Mouse (Mus musculus): ENCODE data around the gene Ropn1.
A peak's percentile ranks its signal among the peaks of the same experiment; 100 is the strongest.
"Not testable (repeated sequence)": the region's sequence is repeated elsewhere in the genome, so short reads cannot be mapped to it uniquely, and the experiment has no call there.

Ropn1 gene

DNA sequence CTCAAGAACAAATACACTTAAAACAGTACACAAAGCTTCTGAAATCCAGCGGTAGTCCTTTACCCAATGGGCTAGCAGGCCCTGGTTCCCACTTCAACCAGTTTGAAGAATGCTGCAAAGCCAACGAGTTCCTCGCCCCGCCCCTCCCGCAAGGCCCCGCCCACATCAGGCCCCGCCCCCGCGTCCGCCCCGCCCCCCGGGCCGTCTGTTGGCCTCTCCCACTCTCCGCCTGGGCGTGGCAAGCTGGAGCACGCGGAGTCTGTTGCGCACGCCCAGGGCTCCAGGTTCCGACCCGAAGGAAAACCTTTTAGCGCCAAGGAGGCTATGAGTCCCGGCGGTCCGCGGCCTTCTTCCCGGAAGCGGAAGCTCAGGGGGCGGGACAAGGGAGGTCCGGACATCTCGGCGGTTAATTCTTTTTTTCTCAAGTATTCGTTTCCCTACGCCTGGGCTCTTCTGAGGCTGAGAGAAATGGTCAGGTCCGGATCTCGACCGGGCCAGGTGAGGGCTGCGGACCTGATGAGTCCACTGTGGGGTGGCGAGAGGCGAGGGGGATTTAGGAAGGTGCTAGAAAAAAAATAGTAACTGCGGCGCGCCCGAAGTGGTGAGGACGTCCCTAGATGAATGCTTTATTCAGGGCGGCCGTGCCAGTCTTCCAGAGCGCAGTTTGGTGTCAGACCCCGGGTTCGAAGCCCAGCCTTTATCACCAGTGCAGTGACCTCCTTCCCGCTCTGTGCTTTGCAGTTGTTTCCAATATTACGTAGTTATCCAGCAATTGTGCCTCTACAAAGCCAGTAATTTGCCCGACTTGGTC is 40.8 kb downstream of the Ropn1 start, which contains the start of gene Ccdc14:
Gene Ccdc14 (plus strand): TSS at position 283 of the 811 bp plus-strand sequence.
- DNase-seq (ENCODE audit: low read depth, low spot score), result peak; percentile 92

DNA sequence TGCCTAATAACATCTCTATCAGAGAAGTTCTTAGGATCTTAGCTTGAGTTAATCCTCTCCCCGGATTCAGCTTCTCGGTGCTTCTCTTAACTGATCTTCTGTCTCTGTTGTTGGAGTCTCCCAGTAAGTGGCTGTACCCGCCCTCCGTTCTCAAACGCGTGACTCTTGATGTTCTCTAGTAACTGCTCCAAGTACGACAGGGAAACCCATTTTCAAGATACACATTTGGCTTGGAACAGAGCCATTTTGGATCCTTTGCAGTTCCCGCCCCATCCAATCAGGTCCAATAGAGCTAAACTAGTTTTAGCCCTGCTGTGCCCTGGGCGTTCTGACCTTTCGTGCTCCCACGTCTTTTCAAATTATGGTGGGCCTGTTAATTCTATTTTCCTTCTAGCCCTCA is 41.4 kb downstream of the Ropn1 start:
- no peak for DNase-seq (ENCODE audit: low read depth, low spot score)

DNA sequence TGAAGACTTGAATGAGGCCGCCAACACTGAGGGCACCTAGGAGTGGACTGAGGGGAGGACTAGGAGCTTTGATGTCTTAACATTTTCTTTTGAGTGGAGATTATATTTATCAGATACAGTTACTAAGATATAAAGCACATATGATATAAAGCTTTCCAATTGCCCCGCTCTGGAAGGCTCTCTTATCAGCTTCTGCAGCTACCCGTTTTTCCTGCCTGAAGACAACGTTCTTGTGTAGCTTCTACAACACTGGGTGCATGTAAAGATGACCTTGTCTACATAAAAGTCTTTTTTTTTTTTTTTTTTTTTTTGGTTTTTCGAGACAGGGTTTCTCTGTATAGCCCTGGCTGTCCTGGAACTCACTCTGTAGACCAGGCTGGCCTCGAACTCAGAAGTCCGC is 44.8 kb downstream of the Ropn1 start:
- DNase-seq (ENCODE audit: low read depth, low spot score), result no peak

DNA sequence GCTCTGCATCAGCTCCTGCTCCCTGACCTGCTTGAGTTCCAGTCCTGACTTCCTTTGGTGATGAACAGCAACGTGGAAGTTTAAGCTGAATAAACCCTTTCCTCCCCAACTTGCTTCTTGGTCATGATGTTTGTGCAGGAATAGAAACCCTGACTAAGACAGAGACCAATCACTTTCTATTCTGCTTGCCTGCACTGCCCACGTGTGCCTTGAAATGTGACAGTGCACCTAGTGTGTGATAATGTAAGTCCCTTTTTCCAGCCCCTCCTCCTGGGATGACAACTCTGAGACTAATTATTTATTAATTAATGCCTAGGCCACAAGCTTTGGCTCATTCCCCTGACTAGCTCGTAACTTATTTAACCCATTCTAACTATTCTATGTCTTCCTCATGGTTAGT is 49.0 kb downstream of the Ropn1 start:
- not testable (repeated sequence) for DNase-seq (ENCODE audit: low read depth, low spot score)

DNA sequence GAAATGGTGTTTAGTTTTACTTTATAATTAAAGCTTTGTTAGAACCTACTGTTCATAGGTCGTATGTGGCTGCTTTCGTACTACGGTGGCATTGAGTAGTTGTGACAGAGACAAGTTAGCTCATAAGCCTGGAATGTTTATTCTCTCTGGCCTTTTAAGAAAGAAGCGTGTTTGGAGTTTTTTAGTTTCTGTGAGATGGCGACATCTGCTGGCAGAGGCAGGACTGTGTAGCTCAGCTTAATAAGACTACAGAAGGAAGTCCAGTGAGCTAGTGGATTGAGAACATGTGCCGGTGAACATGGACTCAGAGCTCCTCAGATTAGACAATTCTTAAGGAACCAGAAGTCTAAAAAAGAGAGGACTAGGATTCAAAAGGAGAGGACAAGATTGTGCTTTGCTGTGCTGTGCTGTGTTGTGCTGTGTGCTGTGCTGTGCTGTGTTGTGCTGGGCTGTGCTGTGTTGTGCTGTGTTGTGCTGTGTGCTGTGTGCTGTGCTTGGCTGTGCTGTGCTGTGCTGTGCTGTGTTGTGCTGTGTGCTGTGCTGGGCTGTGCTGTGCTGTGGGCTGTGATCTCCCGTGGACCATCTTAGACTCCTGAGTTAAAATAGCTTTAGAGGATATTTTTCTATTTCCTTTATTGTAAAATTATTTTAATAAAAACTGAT is 50.6 kb downstream of the Ropn1 start:
- DNase-seq (ENCODE audit: low read depth, low spot score), result no peak

DNA sequence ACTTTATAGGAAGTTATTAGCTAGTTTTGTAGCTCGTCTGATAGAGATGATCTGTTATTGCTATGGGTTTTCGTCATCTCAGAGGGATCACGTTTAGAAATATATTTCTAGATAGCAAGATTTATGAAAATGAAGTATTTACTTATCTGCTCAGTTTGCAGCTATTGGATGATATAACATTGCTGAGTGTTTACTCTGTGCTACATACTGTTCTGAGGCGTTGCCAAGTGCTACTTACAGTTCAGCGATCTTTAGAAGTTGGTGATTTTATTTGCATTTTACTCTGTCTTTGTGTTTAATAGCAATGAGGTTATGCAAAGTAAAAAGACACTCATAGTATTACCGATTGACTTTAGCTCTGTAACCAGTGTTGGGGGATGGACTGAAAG is 51.1 kb downstream of the Ropn1 start:
- no peak for DNase-seq (ENCODE audit: low read depth, low spot score)

DNA sequence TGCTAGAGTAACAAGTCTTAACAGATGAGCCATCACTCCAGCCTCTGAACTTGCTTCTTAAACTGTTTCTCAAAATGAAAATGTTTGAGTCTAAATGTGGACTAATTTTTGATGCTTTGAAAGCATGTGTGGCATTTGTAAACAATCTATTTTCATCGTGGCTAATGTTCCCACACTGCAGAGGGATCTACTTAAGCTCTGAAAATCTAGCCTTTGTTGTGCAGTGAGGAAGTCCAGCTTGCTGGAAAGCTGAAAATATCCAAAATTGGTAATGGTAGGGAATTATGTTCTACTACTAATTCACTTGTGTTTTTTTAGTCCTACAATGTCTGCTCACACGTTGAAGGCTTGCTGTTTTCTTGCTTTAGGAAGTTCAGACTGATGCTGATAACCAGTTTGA is 56.3 kb downstream of the Ropn1 start:
- DNase-seq (ENCODE audit: low read depth, low spot score), result no peak

DNA sequence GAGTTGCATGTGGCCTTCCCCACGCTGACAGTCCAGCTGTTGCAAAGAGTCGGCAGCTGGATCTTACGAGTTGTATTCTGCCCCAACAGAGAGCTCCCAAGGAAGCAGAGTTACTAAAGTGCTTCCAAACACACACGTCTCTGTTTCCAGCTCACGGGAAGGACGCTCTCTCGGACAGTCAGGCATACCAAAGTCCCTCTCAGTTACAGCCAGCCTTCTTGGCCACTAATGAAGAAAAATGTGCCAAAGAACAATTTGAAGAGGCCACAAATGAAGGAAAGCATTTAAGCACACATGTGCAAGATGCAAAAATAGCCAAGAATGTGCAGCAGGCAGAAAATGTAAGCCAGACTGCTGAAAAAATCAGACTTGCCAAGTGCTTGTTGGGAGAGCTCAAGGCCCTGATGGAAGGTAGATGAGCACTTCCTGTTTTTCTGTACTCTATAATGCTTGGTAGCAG is 56.8 kb downstream of the Ropn1 start:
- DNase-seq (ENCODE audit: low read depth, low spot score), result no peak

DNA sequence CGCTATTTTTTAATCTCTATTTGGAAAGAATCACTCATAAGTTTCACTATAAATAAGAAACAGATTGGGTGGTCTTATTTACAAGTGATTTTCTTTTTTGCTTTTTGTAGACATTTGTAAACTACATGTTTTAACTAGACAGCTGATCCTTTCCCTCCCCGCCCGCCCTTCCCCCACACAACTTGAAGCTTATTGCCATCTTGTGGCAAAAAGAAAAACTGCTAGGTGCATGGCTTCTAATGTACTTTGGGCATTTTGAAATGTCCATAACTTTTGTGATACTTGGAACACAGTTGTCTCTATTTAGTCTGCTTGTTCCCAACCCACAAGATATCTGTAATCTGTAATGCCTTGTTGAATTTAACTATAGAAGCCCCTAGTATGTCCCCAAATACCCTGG is 61.8 kb downstream of the Ropn1 start:
- DNase-seq (ENCODE audit: low read depth, low spot score), result no peak

DNA sequence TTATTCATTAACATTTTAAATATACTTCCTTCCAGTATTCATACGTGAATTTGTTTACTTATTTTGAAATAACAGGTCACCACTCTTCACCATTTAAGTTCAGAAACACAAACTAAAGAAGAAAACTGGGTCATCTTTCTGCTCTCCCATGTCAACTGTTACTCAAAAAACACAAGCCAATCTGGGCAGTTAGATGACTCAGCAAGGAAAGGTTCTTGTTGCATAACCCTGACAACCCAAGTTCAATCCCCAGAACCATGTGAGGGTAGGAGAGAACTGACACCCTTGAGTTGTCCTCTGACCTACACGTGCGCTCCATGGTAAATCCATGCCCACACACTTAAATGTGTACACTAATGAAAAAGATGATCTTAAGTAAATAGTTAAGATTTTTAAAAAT is 75.4 kb downstream of the Ropn1 start:
- no peak for DNase-seq (ENCODE audit: low read depth, low spot score)
